In the genomic region with DNA sequence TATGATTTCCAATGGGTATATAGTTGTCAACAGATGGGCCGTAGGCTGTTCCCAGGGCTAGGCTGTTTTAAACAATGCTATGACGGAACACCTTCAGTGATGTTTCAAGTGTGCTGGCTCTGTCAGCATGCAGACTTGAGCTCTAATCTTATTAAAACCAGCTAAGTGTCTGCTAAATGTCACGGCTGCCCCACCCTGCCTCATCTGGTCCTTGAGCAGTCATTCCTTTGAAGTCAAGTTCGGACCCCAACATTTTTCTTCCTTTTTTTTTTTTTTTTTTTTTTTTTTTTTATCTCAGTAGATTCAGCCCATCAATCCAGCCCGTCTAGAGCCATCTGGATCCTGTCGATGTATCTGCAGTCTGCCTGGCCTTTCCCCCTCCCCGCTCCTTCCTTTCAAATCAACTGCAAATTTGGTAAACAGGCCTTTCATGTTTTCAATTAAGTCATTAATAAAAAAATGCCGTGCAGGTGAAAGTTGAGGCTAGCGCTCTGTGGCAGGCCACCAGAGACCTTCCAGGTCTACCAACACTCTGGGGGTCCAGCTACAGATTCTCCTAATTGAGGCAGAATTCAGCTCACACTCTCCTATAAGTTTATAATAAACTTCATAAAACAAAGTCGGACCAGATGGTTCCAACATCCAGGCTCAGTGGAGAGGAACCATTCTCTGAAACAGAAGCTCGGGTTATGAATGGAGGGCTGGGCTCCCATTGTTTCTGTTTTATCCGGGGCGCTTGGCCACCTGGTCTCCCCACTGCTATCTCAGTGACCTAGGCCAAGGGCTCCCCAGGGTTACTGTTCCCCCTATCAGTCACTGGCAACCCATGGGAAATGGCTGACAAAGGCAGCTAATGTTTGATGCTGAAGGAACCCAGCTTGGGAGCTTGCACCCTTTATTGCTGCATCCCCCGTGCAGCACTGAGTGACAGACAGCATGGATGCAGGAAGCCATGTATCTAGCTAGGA, we compare ENCODE assay signal across 14 mouse cellular contexts. TPM values are rescaled to one million over a fixed set of nuclear protein-coding genes. Genes with fewer than 3 reads are reported as not detected.
DNase-seq lines count a peak whose midpoint lies in the region; ATAC-seq and TF ChIP-seq lines count a peak whose summit lies in the region.
"Had no signal": no experiment of that assay in that cellular context is flagged by ENCODE, and none has a peak within 500 bp of the region (broad histone marks: within the 10 kb centered on the region; RNA-seq: fewer than 3 reads in every experiment).

No protein-coding gene starts in this region.

- H3K36me3 ChIP-seq in forebrain, embryonic 15.5 days: no peaks in the 10 kb centered on the region
- no peaks in the 10 kb centered on the region for H3K36me3 ChIP-seq in forebrain, embryonic 10.5 days (replicated peaks)
- H3K36me3 ChIP-seq in ES-E14 (ENCODE audit: control insufficient read depth, insufficient read depth, low read length, poor library complexity, severe bottlenecking): no peaks in the 10 kb centered on the region
- H3K36me3 ChIP-seq in limb, embryonic 12.5 days: no peaks in the 10 kb centered on the region
- H3K36me3 ChIP-seq: heart, embryonic 15.5 days; limb, embryonic 15.5 days had no signal

- WGBS in forebrain, embryonic 15.5 days: 49% methylated on average over 14 of the region's 14 CpGs
- 60% methylated on average over 14 of the region's 14 CpGs for WGBS in forebrain, embryonic 10.5 days
- 11% methylated on average over 14 of the region's 14 CpGs for WGBS in limb, embryonic 12.5 days

- no peak for ATAC-seq in forebrain, embryonic 15.5 days (replicated peaks)
- no peak for ATAC-seq in limb, embryonic 12.5 days (ENCODE audit: insufficient number of reproducible peaks, insufficient read depth, low FRiP score, low TSS enrichment, low read depth)
- ATAC-seq: Patski had no signal

- no peak overlapping the region for H3K4me2 ChIP-seq in forebrain, embryonic 15.5 days (replicated peaks)
- H3K4me2 ChIP-seq in limb, embryonic 12.5 days: 0 out of 2 replicates have a peak overlapping the region, but pooled peaks have one; percentile 8
- H3K4me2 ChIP-seq: heart, embryonic 15.5 days; limb, embryonic 15.5 days had no signal

- no peak overlapping the region for H3K4me3 ChIP-seq in forebrain, embryonic 15.5 days
- no peak overlapping the region for H3K4me3 ChIP-seq in forebrain, embryonic 10.5 days
- H3K4me3 ChIP-seq in ES-E14 (ENCODE audit: insufficient read depth in 1 of 2, low read depth in 1 of 2, low read length in 2 of 2, poor library complexity in 1 of 2, severe bottlenecking in 1 of 2): no peak overlapping the region
- H3K4me3 ChIP-seq in limb, embryonic 12.5 days (replicated peaks): no peak overlapping the region
- H3K4me3 ChIP-seq: heart, embryonic 15.5 days; limb, embryonic 15.5 days had no signal

- H3K9me3 ChIP-seq in forebrain, embryonic 15.5 days: no peaks in the 10 kb centered on the region
- H3K9me3 ChIP-seq in forebrain, embryonic 10.5 days: no peaks in the 10 kb centered on the region
- no peaks in the 10 kb centered on the region for H3K9me3 ChIP-seq in ES-E14 (ENCODE audit: control insufficient read depth, insufficient read depth, low read depth, low read length)
- H3K9me3 ChIP-seq in limb, embryonic 12.5 days: no peaks in the 10 kb centered on the region
- H3K9me3 ChIP-seq: heart, embryonic 15.5 days; limb, embryonic 15.5 days had no signal

- H3K27me3 ChIP-seq in forebrain, embryonic 15.5 days: no peaks in the 10 kb centered on the region
- H3K27me3 ChIP-seq in forebrain, embryonic 10.5 days (ENCODE audit: poor library complexity, severe bottlenecking): peaks cover 7% of the 10 kb centered on the region
- peaks cover 18% of the 10 kb centered on the region for H3K27me3 ChIP-seq in limb, embryonic 12.5 days
- H3K27me3 ChIP-seq: heart, embryonic 15.5 days; limb, embryonic 15.5 days; Patski had no signal

- peak overlapping the region; percentile 43 for H3K27ac ChIP-seq in forebrain, embryonic 15.5 days (replicated peaks)
- H3K27ac ChIP-seq in forebrain, embryonic 10.5 days: no peak overlapping the region
- H3K27ac ChIP-seq in ES-E14 (ENCODE audit: insufficient read depth, low read depth, low read length, poor library complexity, severe bottlenecking): no peak overlapping the region
- H3K27ac ChIP-seq in limb, embryonic 12.5 days: 0 out of 2 replicates have a peak overlapping the region, but pooled peaks have one; percentile 29
- H3K27ac ChIP-seq: heart, embryonic 15.5 days; limb, embryonic 15.5 days had no signal

- no peak overlapping the region for H3K9ac ChIP-seq in forebrain, embryonic 15.5 days (replicated peaks)
- no peak overlapping the region for H3K9ac ChIP-seq in ES-E14 (ENCODE audit: insufficient read depth, low read depth, low read length, poor library complexity, severe bottlenecking)
- H3K9ac ChIP-seq in limb, embryonic 12.5 days (replicated peaks): no peak overlapping the region
- H3K9ac ChIP-seq: heart, embryonic 15.5 days; limb, embryonic 15.5 days had no signal

- H3K4me1 ChIP-seq in forebrain, embryonic 15.5 days: peaks cover 47% of the 10 kb centered on the region
- peaks cover 20% of the 10 kb centered on the region for H3K4me1 ChIP-seq in forebrain, embryonic 10.5 days
- peaks cover 0 to 2% of the 10 kb centered on the region in 2 experiments; a peak in 2 of 4 replicates for H3K4me1 ChIP-seq in ES-E14 (ENCODE audit: control insufficient read depth in 2 of 2, insufficient read depth in 2 of 2, low read length in 2 of 2, poor library complexity in 1 of 2)
- H3K4me1 ChIP-seq in limb, embryonic 12.5 days (replicated peaks): peaks cover 37% of the 10 kb centered on the region

- no peak for DNase-seq in forebrain, embryonic 10.5 days (ENCODE audit: extremely low spot score, low spot score)
- DNase-seq in ES-E14 (ENCODE audit: low read depth, low spot score): no peak
- DNase-seq in embryo, embryonic 10.5 days (ENCODE audit: low spot score): peak; percentile 52
- DNase-seq in ovary, postnatal 36 days (ENCODE audit: low spot score): no peak
- no peak for DNase-seq in right cerebral cortex, postnatal 14 days
- DNase-seq in cerebellum, postnatal 4 days (ENCODE audit: low spot score in 2 of 2): no peak
- DNase-seq: gastrocnemius, postnatal 10 days; kidney, adult 18-20 months; lung, postnatal 4 days had no signal

- in situ Hi-C loops in ES-E14 (cut with MboI; ENCODE audit: low sequenced_read_pairs in 2 of 2, unreplicated experiment in 2 of 2): no loop called here

TF ChIP-seq in ES-E14, 5 proteins besides CTCF, POLR2A, EP300 and RAD21:
- TF ChIP-seq ZC3H11A (IDR thresholded peaks at IDR 0.05; ENCODE audit: borderline replicate concordance, low read depth, low read length) (no peak), ZNF384 (IDR thresholded peaks at IDR 0.05; ENCODE audit: low read depth, low read length) (peak; percentile 63; the same call in 1 of the 2 replicates)

RNA-seq across cellular contexts. Expression of a gene that starts 56.3 kb away (rescaled TPM):
- polyA plus RNA-seq in forebrain, embryonic 15.5 days (2015; fragmentation: Nextera tagmentation; extraction: Ambion mirVana): 0.14 TPM in 1 of 2 replicates, not detected in the other
- 0.58 and 0.82 TPM in 2 replicates for polyA plus RNA-seq in forebrain, embryonic 10.5 days (2016; fragmentation: Nextera tagmentation; extraction: Ambion mirVana)
- total RNA-seq in ES-E14 (2012; rRNA removed): 27.1 and 60.6 TPM in 2 replicates
- 0.70 and 0.76 TPM in 2 replicates for polyA plus RNA-seq in limb, embryonic 12.5 days (2016; fragmentation: Nextera tagmentation; extraction: Ambion mirVana)

Comparison
In these comparisons a context has a peak if more than half of its experiments do, and no peak if none do; other contexts are left out.
1. H3K27ac ChIP-seq: peak in forebrain, embryonic 15.5 days (single experiment) and limb, embryonic 12.5 days (single experiment); none in forebrain, embryonic 10.5 days (single experiment) and ES-E14 (single experiment).